ENCODE assay signal across 7 mouse cellular contexts in genomic region chr2:117249255-117250000, GRCm38 (mm10). TPM values are rescaled to one million over a fixed set of nuclear protein-coding genes. Genes with fewer than 3 reads are reported as not detected.
DNase-seq lines count a peak whose midpoint lies in the region; ATAC-seq lines count a peak whose summit lies in the region.

Fam98b (plus strand) TSS chr2:117249739.

- peak within 1 kb of the TSS; percentile 92 for H3K9ac ChIP-seq in embryonic facial prominence, embryonic 12.5 days
- peak within 1 kb of the TSS; percentile 96 for H3K9ac ChIP-seq in limb, embryonic 11.5 days (ENCODE audit: low read length)
- peak within 1 kb of the TSS; percentile 89 for H3K9ac ChIP-seq in midbrain, embryonic 14.5 days (replicated peaks; ENCODE audit: low read length)

- peak; percentile 86 for DNase-seq in adrenal gland, postnatal 25 days
- DNase-seq in heart, adult 11 months = peak; percentile 99
- DNase-seq in kidney, adult 18-20 months = peak; percentile 93
- DNase-seq in limb, embryonic 11.5 days (ENCODE audit: low spot score) = peak; percentile 97
- DNase-seq in midbrain, embryonic 14.5 days = peak; percentile 97
- peak; percentile 70 to 88 for DNase-seq in spleen, adult 18-20 months

- H3K4me2 ChIP-seq in embryonic facial prominence, embryonic 12.5 days (replicated peaks) = peak within 1 kb of the TSS; percentile 71
- peak within 1 kb of the TSS; percentile 60 for H3K4me2 ChIP-seq in limb, embryonic 11.5 days (ENCODE audit: low read depth, severe bottlenecking)
- H3K4me2 ChIP-seq in midbrain, embryonic 14.5 days (ENCODE audit: low read length) = peak within 1 kb of the TSS; percentile 54

- peak within 1 kb of the TSS; percentile 86 for H3K4me3 ChIP-seq in embryonic facial prominence, embryonic 12.5 days
- peak within 1 kb of the TSS; percentile 79 for H3K4me3 ChIP-seq in limb, embryonic 11.5 days (ENCODE audit: low read depth, low read length)
- H3K4me3 ChIP-seq in midbrain, embryonic 14.5 days (replicated peaks; ENCODE audit: low read depth, low read length) = peak within 1 kb of the TSS; percentile 83

- peak within 1 kb of the TSS; percentile 84 for H3K27ac ChIP-seq in embryonic facial prominence, embryonic 12.5 days
- H3K27ac ChIP-seq in limb, embryonic 11.5 days (replicated peaks; ENCODE audit: low read depth, low read length) = no peak within 1 kb of the TSS; the same call in 1 of the 2 replicates
- H3K27ac ChIP-seq in midbrain, embryonic 14.5 days (replicated peaks; ENCODE audit: low read depth, low read length) = peak within 1 kb of the TSS; percentile 94

- no peaks in the 10 kb centered on the region for H3K36me3 ChIP-seq in embryonic facial prominence, embryonic 12.5 days
- H3K36me3 ChIP-seq in limb, embryonic 11.5 days (ENCODE audit: control insufficient read depth, insufficient read depth, low read length) = peaks cover 3% of the 10 kb centered on the region; the same call in 1 of the 2 replicates
- no peaks in the 10 kb centered on the region for H3K36me3 ChIP-seq in midbrain, embryonic 14.5 days (ENCODE audit: control insufficient read depth, insufficient read depth, low read length)

- H3K4me1 ChIP-seq in embryonic facial prominence, embryonic 12.5 days = peaks cover 11% of the 10 kb centered on the region; the same call in 1 of the 2 replicates
- H3K4me1 ChIP-seq in limb, embryonic 11.5 days (ENCODE audit: control insufficient read depth, insufficient read depth, low read length) = no peaks in the 10 kb centered on the region
- H3K4me1 ChIP-seq in midbrain, embryonic 14.5 days (ENCODE audit: control insufficient read depth, insufficient read depth, low read length) = peaks cover 11% of the 10 kb centered on the region

- ATAC-seq in embryonic facial prominence, embryonic 12.5 days (ENCODE audit: insufficient number of reproducible peaks, insufficient read depth, low FRiP score, low TSS enrichment) = peak; percentile 88
- peak; percentile 90 for ATAC-seq in limb, embryonic 11.5 days (ENCODE audit: insufficient number of reproducible peaks, low FRiP score, low TSS enrichment, low read depth)
- peak; percentile 96 for ATAC-seq in midbrain, embryonic 14.5 days (ENCODE audit: low FRiP score, low TSS enrichment)

- WGBS in embryonic facial prominence, embryonic 12.5 days = under 1% methylated on average over 33 of the region's 33 CpGs
- WGBS in limb, embryonic 11.5 days = under 1% methylated on average over 33 of the region's 33 CpGs
- under 1% methylated on average over 33 of the region's 33 CpGs for WGBS in midbrain, embryonic 14.5 days

- H3K9me3 ChIP-seq in embryonic facial prominence, embryonic 12.5 days = no peaks in the 10 kb centered on the region
- no peaks in the 10 kb centered on the region for H3K9me3 ChIP-seq in limb, embryonic 11.5 days (ENCODE audit: control insufficient read depth, low read length)
- no peaks in the 10 kb centered on the region for H3K9me3 ChIP-seq in midbrain, embryonic 14.5 days (ENCODE audit: control insufficient read depth, low read length)

- H3K27me3 ChIP-seq in embryonic facial prominence, embryonic 12.5 days = no peaks in the 10 kb centered on the region
- no peaks in the 10 kb centered on the region for H3K27me3 ChIP-seq in limb, embryonic 11.5 days (ENCODE audit: control insufficient read depth, insufficient read depth, low read length)
- no peaks in the 10 kb centered on the region for H3K27me3 ChIP-seq in midbrain, embryonic 14.5 days (ENCODE audit: control insufficient read depth, insufficient read depth, low read length)

RNA-seq across cellular contexts. Expression of gene Fam98b, which starts in this region (rescaled TPM):
- total RNA-seq in adrenal gland, postnatal 25 days (2021) = 40.7 and 46.8 TPM in 2 replicates
- 16.7 and 18.0 TPM in 2 replicates for polyA plus RNA-seq in embryonic facial prominence, embryonic 12.5 days (2016; fragmentation: Nextera tagmentation; extraction: Ambion mirVana)
- polyA plus RNA-seq in limb, embryonic 11.5 days (2014; fragmentation: Nextera tagmentation; extraction: Ambion mirVana) = 7.6 and 11.1 TPM in 2 replicates
- polyA plus RNA-seq in midbrain, embryonic 14.5 days (2014; fragmentation: Nextera tagmentation; extraction: Ambion mirVana) = 10.4 and 11.1 TPM in 2 replicates
